Mouse (Mus musculus): ENCODE measurements at regions not wholly inside any gene's neighbourhood (a gene's known extent, or its start where the extent isn't known, plus 50 kb on each side); places are given as distances from the start of the nearest gene placed in this dataset.

- no peak for DNase-seq
These were observed 556.7 kb downstream of the Insc start for GRCm38 (mm10) chr7:115300241-115300640.

GRCm38 (mm10) chr7:115308377-115308776, 564.9 kb downstream of the Insc start:
- DNase-seq: no peak

DNA sequence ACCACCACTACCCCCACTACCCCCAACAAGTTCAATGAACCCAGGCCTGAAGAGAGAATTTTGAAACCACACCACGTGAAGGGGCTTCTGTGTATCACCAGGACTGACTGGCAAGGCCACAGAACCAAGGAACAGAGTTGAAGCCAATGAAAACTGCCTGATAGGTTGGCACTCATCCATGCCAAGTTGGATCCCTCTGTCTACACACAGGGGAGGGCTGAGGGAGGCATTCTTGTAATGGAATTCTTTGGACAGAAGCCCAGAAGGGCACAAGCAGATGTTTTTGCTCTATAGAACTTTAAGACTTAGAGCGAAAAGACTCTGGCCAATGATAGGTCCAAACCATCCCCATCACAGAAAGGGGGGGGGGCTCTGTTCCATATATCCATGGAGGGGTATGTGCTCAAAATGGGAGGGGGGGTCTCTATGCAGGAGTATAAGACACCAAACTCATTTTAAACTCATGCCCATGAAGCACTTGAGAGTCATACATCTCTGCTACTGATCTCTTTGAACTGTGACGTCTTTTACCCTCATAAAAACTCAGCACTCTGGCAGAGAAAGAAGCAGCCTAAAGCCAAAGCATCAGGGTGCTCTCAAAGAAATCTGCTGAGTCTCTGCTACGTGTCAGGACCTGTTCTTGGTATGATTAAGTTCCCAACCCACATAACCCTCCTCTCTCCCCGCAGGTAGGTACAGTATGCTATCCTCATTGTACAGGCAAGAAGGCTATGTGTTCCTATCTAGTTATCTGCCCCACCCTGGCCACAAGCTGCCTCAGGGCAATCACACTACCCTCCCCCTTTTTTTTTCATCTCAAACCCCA, 567.1 kb downstream of the Insc start:
- DNase-seq: no peak

DNA sequence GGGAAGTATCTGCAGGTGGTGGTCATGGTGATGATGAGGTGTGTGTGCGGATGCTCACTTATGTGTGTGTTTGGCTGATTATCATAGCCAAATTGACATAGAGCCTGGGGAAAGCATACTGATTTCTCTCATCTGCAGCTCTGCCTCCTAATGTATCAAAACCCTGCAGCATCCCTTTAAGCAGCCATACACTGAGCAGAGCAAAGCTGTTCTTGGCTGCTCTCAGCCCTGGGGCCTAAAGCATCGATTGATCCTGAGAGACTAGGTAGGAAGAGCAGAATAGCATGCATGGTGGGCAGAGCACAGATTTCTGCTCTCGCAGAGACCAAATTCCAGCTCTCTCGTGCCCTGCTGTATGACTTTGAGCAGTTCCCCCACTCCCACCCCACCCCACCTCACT, 576.0 kb downstream of the Insc start:
- DNase-seq: no peak

DNA sequence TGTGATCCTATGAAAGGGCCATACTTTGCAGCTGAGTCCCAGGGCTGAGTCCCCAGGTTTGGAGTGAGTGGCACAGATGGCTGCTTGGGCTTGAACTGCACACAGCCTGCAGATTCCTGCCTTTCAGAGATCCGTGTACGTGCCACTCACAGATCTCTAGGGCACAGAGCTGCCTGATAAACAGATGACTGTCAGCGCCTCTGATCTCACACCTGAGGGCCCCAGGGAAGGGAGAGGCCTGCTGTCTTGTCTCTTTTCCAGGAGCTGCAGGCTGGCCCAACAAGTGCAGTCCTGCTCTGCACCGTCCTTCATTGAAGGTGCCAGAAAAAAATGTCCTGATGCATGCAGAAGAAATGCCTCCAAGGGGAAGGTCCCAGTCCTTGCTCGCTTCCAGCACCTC, 579.5 kb downstream of the Insc start:
- no peak for DNase-seq

DNA sequence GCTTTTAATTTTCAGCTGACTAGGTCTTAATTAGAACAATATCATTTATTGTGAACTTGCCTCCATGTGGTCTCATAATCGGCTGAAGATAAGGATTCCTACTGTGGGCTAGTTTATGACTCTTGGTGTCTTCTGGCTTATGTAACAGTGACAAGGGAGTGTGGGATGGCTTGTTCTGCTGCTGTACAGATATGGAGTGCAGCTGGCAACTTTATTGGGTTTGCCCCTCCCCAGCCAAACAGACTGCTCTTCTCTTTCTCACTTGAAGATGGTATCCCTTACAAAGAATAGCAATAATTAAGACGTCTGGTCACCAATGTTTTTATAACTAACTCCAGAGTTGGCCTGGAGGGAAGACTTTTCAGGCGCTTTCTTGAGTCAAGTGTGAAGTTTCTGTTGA, 584.8 kb downstream of the Insc start:
- no peak for DNase-seq

- DNase-seq: no peak
These were observed 588.2 kb downstream of the Insc start for GRCm38 (mm10) chr7:115331698-115332097.

DNA sequence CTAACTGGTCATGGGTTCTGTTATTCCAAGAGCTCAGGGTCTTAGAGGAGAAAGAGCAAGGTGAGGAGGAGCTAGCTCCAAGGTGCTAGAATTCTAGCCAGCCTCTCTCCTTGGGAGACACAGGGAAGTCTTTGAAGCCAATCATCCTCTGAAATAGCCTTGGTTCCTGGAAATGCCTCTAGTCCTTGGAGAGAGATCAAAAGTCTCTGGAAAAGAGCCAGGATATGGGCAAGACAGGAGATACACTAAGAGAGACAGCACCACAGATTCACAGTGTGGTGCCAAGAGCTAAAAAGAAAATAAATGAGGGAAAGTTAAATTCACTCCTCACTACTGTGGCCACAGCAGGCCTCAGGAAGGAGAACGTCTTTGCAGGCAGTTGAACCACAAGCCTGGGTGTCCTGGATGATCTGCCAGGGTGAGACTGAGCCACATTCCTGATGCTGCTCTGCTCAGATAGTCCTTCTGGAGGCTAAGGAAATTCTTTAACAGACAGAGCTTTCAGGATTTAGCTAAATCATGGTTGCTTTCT, 589.6 kb downstream of the Insc start:
- DNase-seq: no peak

GRCm38 (mm10) chr7:115335051-115335450, 591.6 kb downstream of the Insc start:
- DNase-seq: no peak

- DNase-seq: peak; percentile 3
These were observed 596.7 kb downstream of the Insc start for GRCm38 (mm10) chr7:115340155-115340554.

GRCm38 (mm10) chr7:115341007-115341406, 597.5 kb downstream of the Insc start:
- no peak for DNase-seq

- DNase-seq: no peak
These were observed 602.3 kb downstream of the Insc start for GRCm38 (mm10) chr7:115345749-115346148.

- no peak for DNase-seq
These were observed 615.2 kb downstream of the Insc start for GRCm38 (mm10) chr7:115358711-115359110.

GRCm38 (mm10) chr7:115360142-115360541, 616.6 kb downstream of the Insc start:
- no peak for DNase-seq

DNA sequence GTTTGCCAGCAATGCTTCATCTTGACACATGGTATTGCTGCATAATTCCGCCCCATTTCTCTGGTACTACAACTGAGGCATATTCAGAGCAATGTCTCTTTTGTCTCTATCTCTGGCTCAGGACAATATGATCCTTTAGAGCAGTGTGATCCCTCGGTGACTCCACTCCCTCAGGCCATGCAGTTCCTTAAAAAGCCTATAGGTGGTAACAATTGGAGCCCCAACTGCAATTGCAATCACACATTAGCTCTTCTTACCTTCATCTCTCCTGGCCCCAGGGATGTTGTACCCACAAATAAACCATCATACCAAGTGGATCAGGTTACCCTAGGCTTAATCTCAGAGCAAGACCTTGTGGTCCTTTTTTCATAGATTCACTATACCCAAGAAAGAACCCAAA, 618.6 kb downstream of the Insc start:
- DNase-seq: no peak

DNA sequence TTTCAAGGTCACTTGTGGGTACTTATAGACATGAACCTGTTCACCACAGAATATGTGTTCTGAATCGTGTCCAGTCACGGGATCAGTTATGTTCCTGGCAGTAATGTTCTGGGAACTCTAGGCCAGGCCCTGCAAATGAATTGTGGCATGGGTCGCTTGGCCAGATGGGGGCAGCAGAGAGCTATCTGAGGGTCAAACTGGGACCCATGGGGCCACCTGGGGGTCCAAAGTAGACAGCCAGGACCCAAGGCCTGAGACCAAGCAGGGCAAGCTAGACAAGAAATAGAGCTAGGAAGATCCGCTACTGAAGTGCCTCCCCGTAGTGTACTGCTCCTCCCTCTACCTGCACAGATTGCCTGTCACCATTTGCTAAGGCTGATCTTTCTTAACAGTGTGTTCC, 623.4 kb downstream of the Insc start:
- peak; percentile 71 for DNase-seq

- no peak for DNase-seq
These were observed 627.6 kb downstream of the Insc start for GRCm38 (mm10) chr7:115371143-115371542.

DNA sequence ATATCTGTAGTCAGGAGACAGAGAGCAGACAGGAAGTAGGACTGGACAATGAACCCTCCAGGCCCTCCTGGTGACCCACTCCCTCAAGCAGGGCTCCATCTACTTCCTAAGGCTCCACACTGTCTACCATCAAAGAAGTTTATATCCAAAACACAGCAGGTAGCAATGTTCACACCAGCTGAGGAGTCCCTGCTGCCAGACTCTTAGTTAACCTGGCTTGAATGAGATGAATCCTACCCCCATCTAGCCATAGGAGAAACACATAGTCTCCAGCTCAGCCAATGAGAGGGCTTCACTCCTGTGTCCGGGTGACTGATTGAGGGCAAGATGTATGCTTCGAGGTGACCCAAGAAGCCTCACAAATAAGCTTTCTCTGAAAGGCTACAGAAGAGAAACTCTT, 629.4 kb downstream of the Insc start:
- no peak for DNase-seq

DNA sequence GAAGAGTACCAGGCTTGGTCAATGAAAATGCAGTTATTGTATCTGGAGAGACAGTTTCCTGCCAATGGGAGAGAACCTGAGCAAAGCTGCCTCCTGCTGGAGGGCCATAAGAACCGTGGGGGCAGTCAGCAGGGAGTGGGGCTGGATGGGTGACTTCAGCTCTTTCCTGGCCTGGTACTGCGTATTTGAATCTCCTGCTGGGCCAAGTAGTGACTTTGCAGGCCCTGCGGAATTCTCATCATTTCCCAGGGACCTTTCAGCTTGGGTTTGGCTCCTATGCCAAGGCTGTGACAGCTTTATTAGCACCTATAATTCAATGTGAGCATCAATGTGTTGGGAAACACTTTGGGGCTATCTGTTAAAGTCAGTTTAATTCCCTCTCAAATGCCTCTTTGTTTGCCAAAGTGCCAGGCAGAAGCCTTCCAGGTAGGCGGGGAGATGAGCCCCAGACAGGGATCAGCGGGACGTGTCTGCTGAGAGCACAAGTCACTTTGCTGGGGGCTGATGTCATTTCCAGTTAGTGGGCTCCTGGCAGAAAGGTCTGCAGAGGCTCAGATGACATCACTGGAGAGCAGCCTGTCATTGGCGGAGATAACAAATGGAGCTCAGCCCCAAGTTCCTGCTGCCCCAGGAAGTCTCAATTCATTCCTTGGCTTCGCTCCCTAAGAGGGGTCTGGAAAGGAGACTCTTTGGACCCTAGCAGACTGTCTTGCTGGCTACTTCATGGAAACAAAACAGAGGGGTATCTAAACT, 630.5 kb downstream of the Insc start:
- no peak for DNase-seq

GRCm38 (mm10) chr7:115376067-115376466, 632.6 kb downstream of the Insc start:
- no peak for DNase-seq

- no peak for DNase-seq
These were observed 635.3 kb downstream of the Insc start for GRCm38 (mm10) chr7:115378836-115379235.

GRCm38 (mm10) chr7:115379600-115379999, 636.1 kb downstream of the Insc start:
- no peak for DNase-seq

GRCm38 (mm10) chr7:115380989-115381610, 637.6 kb downstream of the Insc start:
- DNase-seq: no peak

DNA sequence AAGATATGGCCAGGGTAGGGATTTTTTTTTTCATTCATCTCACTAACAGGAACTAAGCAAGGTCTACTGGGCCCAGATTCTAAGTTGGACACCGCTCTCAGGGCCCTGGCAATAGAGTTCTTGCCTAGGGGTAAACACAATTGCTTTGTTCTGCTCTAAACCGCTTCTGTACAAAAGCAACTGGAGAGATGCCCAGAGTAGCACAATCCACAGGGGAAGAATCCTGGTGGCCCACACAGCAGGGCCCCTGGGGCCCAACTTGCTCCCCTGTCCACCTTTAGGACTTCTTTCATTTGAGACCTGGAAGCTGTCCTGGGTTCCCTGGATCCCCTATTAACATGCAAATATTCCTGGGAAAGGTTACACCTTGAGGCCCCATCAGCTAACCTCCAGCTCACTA, 639.4 kb downstream of the Insc start:
- no peak for DNase-seq
